Comparison of ENCODE assay signal across 7 mouse cellular contexts in the genomic region with DNA sequence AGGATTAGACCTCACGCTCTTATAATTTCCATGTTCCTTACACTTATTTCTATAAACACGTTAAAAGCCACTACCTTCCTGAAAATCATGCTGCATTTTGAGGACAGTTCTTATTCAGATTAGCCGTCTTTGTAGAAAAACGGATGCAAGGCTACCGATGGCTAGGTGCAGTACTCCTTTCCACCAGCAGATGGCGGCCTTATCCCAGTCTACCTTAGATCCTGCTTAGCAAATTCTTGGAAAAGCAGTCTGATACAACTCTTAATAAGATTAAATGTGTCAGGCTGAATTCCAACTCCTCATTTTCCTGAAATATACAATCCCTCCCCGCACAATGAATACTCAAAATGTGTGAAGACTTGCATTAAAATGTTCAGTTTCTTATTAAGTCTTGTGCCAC.
DNase-seq lines count a peak whose midpoint lies in the region; ATAC-seq and TF ChIP-seq lines count a peak whose summit lies in the region.

No protein-coding gene starts in this region.

- TF ChIP-seq CTCF in MEL (IDR thresholded peaks at IDR 0.05 in 2 of 3, conservative IDR thresholded peaks at IDR 0.05 in 1 of 3; ENCODE audit: control insufficient read depth in 1 of 3, insufficient read depth in 1 of 3, low read depth in 2 of 3, low read length in 3 of 3, poor library complexity in 1 of 3, severe bottlenecking in 1 of 3), result peak; percentile 83 to 98 (median 93)
- TF ChIP-seq CTCF in spleen, adult 2 months (IDR thresholded peaks at IDR 0.05; ENCODE audit: extremely low read depth, insufficient read depth, insufficient read length, insufficient replicate concordance), result peak; percentile 70; the same call in 1 of the 2 replicates

- peak; percentile 67 for DNase-seq in MEL (ENCODE audit: low read depth, low spot score)
- peak; percentile 89 for DNase-seq in adrenal gland, postnatal 14 days
- DNase-seq in heart, postnatal 36 days, result peak; percentile 77 to 92
- DNase-seq in left cerebral cortex, adult 18-20 months (ENCODE audit: low spot score in 2 of 2), result peak; percentile 85 to 91
- DNase-seq in mesoderm, embryonic 11.5 days (ENCODE audit: low read depth, low spot score), result peak; percentile 80
- peak in 1 of 2 experiments; percentile 48 for DNase-seq in spleen, adult 2 months (ENCODE audit: low read depth in 1 of 2, low spot score in 2 of 2)

- H3K9me3 ChIP-seq in MEL (replicated peaks; ENCODE audit: insufficient read depth, low read length), result no peaks in the 10 kb centered on the region
- no peaks in the 10 kb centered on the region for H3K9me3 ChIP-seq in embryonic facial prominence, embryonic 13.5 days

- WGBS in embryonic facial prominence, embryonic 13.5 days, result 5% methylated on average over 7 of the region's 7 CpGs
- 3% methylated on average over 7 of the region's 7 CpGs for WGBS in spleen, adult 2 months

- H3K9ac ChIP-seq in MEL (ENCODE audit: control insufficient read depth, low read depth, low read length, poor library complexity, severe bottlenecking), result no peak overlapping the region
- no peak overlapping the region for H3K9ac ChIP-seq in embryonic facial prominence, embryonic 13.5 days

- TF ChIP-seq EP300 in MEL (IDR thresholded peaks at IDR 0.05; ENCODE audit: low read depth in 1 of 2, low read length in 2 of 2), result no peak

- H3K4me3 ChIP-seq in MEL (ENCODE audit: control insufficient read depth in 1 of 2, insufficient read depth in 1 of 2, low read depth in 2 of 2, low read length in 2 of 2), result no peak overlapping the region
- no peak overlapping the region for H3K4me3 ChIP-seq in embryonic facial prominence, embryonic 13.5 days
- no peak overlapping the region for H3K4me3 ChIP-seq in spleen, adult 2 months (ENCODE audit: extremely low read depth, insufficient read depth, insufficient read length)

- H3K79me2 ChIP-seq in MEL (ENCODE audit: control insufficient read depth, insufficient read depth, low read length, poor library complexity), result no peaks in the 10 kb centered on the region

- TF ChIP-seq RAD21 in MEL (IDR thresholded peaks at IDR 0.05; ENCODE audit: low read depth, low read length), result peak; percentile 95

- no peak for ATAC-seq in embryonic facial prominence, embryonic 13.5 days (ENCODE audit: insufficient number of reproducible peaks, insufficient read depth, low FRiP score, low TSS enrichment, low read depth)

- no peak overlapping the region for H3K27ac ChIP-seq in MEL (ENCODE audit: control insufficient read depth, low read depth, low read length)
- peak overlapping the region; percentile 23 for H3K27ac ChIP-seq in embryonic facial prominence, embryonic 13.5 days
- H3K27ac ChIP-seq in spleen, adult 2 months (ENCODE audit: insufficient read depth, low read length), result no peak overlapping the region

- no peaks in the 10 kb centered on the region for H3K4me1 ChIP-seq in MEL (ENCODE audit: control insufficient read depth in 1 of 2, insufficient read depth in 2 of 2, low read length in 2 of 2)
- H3K4me1 ChIP-seq in embryonic facial prominence, embryonic 13.5 days, result peaks cover 37% of the 10 kb centered on the region
- H3K4me1 ChIP-seq in spleen, adult 2 months (ENCODE audit: control insufficient read depth, insufficient read depth, insufficient read length), result no peaks in the 10 kb centered on the region

- intact Hi-C loops in heart, postnatal 36 days (cut with DNase I), result loop anchor here (1.0 to 10.0 kb wide), 3 partner anchors 73 to 231 kb away; partner anchors contain the start of gene Boc

- H3K27me3 ChIP-seq in MEL (ENCODE audit: control insufficient read depth in 1 of 2, insufficient read depth in 2 of 2, low read length in 2 of 2), result 0 out of 4 replicates have a peak, but pooled peaks cover 0 to 2% of the 10 kb centered on the region in 2 experiments
- H3K27me3 ChIP-seq in embryonic facial prominence, embryonic 13.5 days, result no peaks in the 10 kb centered on the region
- no peaks in the 10 kb centered on the region for H3K27me3 ChIP-seq in spleen, adult 2 months (ENCODE audit: control insufficient read depth, insufficient read depth, low read length)

- TF ChIP-seq POLR2A in MEL (IDR thresholded peaks at IDR 0.05; ENCODE audit: control insufficient read depth in 1 of 2, insufficient read depth in 1 of 2, low read depth in 1 of 2, low read length in 2 of 2, poor library complexity in 1 of 2), result no peak
- TF ChIP-seq POLR2A in spleen, adult 2 months (IDR thresholded peaks at IDR 0.05; ENCODE audit: low read depth, low read length), result no peak

- no peaks in the 10 kb centered on the region for H3K36me3 ChIP-seq in MEL (ENCODE audit: control insufficient read depth in 1 of 2, insufficient read depth in 2 of 2, low read length in 2 of 2)
- H3K36me3 ChIP-seq in embryonic facial prominence, embryonic 13.5 days, result peaks cover 58% of the 10 kb centered on the region
- H3K36me3 ChIP-seq in spleen, adult 2 months (ENCODE audit: control insufficient read depth, insufficient read depth, low read length), result no peaks in the 10 kb centered on the region

- no peak overlapping the region for H3K4me2 ChIP-seq in embryonic facial prominence, embryonic 13.5 days

TF ChIP-seq in MEL, 35 proteins besides CTCF, POLR2A, EP300 and RAD21:
- TF ChIP-seq SMC3 (IDR thresholded peaks at IDR 0.05; ENCODE audit: low read depth, low read length) (peak; percentile 96), ZNF384 (IDR thresholded peaks at IDR 0.05; ENCODE audit: low read depth, low read length) (no peak), BHLHE40 (IDR thresholded peaks at IDR 0.05; ENCODE audit: borderline replicate concordance, low read depth, low read length) (0 out of 2 replicates have a peak, but pooled peaks have one; percentile 18), MXI1 (IDR thresholded peaks at IDR 0.05; ENCODE audit: low read depth, low read length) (no peak), MAFK (IDR thresholded peaks at IDR 0.05; ENCODE audit: borderline replicate concordance, low read depth, low read length) (no peak), MAZ (IDR thresholded peaks at IDR 0.05; ENCODE audit: low read depth, low read length) (no peak), ZC3H11A (IDR thresholded peaks at IDR 0.05; ENCODE audit: low read depth, low read length) (peak; percentile 93), MYB (IDR thresholded peaks at IDR 0.05; ENCODE audit: low read depth, low read length) (no peak), E2F4 (IDR thresholded peaks at IDR 0.05; ENCODE audit: borderline replicate concordance, low read depth, low read length) (no peak), SIN3A (IDR thresholded peaks at IDR 0.05; ENCODE audit: low read length) (no peak), NELFE (IDR thresholded peaks at IDR 0.05; ENCODE audit: low read depth, low read length) (no peak), KAT2A (conservative IDR thresholded peaks at IDR 0.05; ENCODE audit: low read depth, low read length) (no peak), JUND (IDR thresholded peaks at IDR 0.05; ENCODE audit: low read depth, low read length) (no peak), POLR2AphosphoS2 (IDR thresholded peaks at IDR 0.05; ENCODE audit: low read length) (no peak), POLR2AphosphoS5 (IDR thresholded peaks at IDR 0.05; ENCODE audit: borderline replicate concordance, low read depth, low read length) (no peak), ZKSCAN1 (IDR thresholded peaks at IDR 0.05; ENCODE audit: low read depth, low read length) (no peak), ETS1 (IDR thresholded peaks at IDR 0.05; ENCODE audit: low read depth, low read length) (no peak), TAL1 (IDR thresholded peaks at IDR 0.05; ENCODE audit: low read length) (no peak)
